Mouse (Mus musculus) cerebellum, postnatal 10 days (tissue): ENCODE data around the gene Mypop.

ENCODE experiments used
- DNase-seq, 2 experiments: peaks; one replicate each; pipeline ENCODE4 v3.0.0; 2021; ENCODE audit warnings: mixed read lengths in 2 of 2

The Mypop gene

GRCm38 (mm10) chr7:19022189-19022958 is 31.3 kb downstream of the Mypop start:
- peak in 1 of 2 experiments; percentile 40 for DNase-seq

DNA sequence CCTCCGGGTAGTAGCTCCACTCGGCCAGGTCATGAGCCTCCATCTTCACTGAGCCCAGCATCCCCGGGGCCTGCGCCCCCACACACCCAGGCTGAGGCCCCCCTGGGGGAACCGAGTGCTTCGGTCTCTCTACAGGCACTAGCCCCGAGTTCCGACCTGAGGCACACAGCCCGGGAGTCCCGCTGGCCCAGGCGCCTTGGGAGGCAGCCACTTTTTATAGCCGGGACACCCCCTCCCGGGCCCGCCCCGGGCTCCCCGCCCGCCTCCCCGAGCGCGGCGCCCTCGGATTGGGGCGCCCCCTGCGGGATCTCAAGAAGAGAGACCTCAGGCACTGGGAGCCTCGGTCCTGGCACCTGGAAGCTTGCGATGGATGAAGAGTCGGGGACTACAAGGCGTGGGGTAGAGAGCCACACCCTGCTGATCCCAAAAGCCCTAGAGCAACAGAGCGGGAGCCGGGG is 32.3 kb downstream of the Mypop start, which contains the start of gene Foxa3:
Foxa3 (minus strand) TSS at position 182 of the 458 bp plus-strand sequence.
- DNase-seq, result peak; percentile 53 to 59

DNA sequence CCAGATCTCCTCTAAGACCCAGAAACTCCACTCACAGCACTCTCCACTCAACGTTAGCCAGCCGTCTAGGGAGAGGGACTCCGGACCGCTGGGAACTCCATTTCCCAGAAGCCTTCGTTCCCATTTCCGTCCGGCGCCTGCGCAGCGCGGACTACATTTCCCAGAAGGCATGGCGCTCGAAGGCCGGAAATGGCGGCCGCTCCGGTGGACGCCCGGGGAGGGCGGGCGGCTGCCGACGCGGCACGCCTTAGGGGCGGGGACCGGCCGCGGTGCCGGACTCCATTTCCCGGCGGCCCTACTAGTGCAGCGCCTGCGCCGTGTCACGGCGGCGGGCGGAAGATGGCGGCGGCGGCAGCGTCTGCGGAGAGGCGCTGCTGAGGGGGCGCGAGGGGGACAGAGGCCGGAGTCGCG is 33.1 kb downstream of the Mypop start, which contains the start of gene Sympk:
Sympk (plus strand) TSS at position 282 of the 411 bp plus-strand sequence.
- peak; percentile 96 to 98 for DNase-seq

DNA sequence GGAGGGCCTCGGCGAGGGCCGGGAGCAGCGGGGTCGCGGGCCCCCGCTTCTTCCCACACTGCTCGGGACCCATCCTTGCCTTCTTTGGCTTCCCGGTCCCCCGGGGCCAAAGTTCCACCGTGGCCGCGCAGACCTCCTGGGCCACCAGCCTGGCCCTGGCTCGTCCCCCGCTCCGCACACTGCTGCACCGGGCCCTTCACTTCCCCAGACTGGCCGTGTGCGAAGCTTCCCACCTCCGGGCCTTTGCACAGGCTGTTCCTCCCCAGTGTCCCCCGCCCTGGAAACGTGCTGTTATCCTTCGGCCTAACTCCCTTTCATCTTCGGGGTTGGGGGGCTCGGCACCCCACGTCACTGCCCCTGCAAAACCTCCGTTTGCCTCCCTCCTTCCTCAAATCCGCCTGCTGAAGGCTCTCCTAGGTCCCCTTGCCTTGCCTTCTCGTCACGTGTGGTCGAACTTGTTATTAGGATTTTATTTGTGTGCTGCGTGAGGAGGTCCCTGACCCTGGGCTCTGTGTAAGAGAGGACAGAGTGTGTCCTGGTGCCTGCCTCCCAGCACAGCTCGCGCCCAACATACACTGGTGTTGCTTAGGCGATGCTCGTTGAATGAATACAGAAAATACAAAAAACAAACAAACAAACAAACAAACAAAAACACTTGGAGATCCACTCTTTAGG is 33.7 kb downstream of the Mypop start:
- no peak for DNase-seq

DNA sequence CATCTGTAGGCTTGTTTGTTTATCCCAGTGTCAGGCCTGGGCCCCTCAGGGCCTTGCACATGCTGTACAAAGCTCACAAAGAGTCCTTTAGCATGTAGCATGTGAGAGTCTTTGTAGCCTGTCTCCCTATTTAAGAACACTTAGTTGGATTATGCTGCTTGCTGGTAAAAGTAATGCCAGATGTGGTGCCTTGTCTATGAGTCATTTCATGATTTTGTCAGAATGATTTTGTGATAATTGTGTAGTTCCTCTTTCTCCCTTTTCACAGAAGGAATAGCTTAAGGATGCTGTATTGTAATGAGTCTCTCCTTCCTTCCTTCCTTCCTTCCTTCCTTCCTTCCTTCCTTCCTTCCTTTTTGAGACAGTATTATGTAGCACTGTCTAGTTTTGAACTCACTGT is 37.0 kb downstream of the Mypop start:
- no peak for DNase-seq

DNA sequence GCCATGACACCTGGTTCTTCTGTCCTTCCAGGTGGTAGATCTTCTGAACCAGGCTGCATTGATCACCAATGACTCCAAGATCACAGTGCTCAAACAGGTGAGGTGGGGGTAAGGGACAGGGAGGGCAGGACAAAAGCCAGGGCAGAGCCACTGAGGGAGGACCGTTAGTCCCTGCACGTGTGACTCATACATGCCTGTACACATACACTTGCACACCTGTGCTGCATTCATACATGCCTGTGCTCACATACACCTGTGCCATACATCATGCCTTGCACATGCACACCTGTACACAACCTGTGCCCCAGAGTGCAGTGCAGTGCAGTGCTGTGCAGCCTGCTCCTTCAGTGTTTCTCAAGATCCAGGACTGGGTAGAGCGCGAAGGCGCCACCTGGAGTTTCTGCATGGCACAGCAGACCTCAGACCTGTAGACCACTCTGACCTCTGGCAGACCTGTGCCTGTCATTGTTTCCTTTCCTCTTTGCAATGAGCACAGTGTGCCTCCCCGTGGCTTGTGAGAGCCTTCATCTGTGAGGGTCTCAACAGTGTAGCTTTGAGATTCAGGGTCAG is 38.1 kb downstream of the Mypop start:
- peak; percentile 73 to 79 for DNase-seq

GRCm38 (mm10) chr7:19031641-19032040 is 40.6 kb downstream of the Mypop start:
- no peak for DNase-seq

- DNase-seq, result no peak
Observed at GRCm38 (mm10) chr7:19044616-19045015, 53.6 kb downstream of the Mypop start.

DNA sequence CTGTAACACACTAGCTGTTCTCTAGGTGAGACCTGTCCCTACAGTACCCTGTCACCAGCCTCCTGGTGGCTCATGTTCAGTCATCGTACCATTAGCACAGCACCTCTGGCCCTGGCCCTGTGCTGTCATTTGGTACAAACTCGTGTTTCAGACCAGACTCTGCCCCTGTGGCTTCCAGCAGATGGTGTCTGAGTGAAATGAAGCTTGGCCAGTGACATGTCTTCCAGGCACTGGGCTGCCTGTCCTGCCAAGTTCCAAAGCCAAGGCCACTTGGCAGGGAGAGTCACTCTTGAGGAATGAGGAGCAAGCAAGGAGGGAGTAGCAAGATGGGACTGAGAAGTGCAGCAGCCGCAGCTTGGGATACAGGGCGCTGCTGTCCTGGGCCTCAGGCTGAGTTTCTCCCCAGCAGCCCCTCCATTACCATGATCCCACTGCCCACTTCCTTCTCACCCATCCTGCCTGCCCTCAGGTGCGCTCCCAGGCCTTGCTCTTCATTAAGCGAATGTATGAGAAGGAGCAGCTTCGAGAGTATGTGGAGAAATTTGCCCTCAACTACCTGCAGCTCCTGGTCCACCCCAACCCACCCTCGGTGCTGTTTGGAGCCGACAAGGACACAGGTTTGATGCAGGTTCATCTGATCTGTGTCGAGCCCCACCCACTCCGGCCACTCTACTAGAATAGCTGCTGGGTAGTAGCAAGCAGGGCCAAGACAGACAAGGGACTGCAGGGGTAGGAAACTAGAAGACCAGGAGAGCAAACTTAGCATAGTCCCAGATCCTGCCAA is 55.4 kb downstream of the Mypop start:
- DNase-seq, result peak; percentile 91 to 93

DNA sequence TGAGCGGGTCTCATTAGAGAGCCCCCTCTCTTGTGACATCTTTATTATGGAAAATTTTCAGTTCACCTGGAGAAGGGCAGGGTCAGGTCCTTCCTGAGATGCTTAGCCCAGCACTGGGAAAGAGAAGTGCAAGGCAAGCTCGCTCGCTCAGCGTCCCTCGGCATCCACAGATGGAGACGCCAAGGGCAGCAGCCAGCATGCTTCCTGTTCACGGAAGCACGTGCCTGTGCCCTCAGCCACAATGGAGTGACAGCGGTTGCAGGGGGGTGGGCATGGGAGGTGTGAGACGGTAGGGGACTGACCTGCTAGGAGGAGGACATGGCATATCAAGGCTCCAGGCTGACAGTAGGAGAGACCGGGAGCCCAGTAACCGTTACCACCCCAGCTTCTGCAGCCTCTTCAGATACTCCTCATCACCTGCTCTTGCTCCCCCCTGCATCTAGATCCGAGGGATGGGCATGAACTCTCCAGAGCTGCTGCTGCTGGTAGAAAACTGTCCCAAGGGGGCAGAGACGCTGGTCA is 57.0 kb downstream of the Mypop start:
- peak in 1 of 2 experiments; percentile 20 for DNase-seq

- no peak for DNase-seq
Observed at GRCm38 (mm10) chr7:19049252-19049651, 58.2 kb downstream of the Mypop start.

GRCm38 (mm10) chr7:19050172-19050571 is 59.1 kb downstream of the Mypop start:
- peak; percentile 52 to 62 for DNase-seq

- DNase-seq, result no peak
Observed at GRCm38 (mm10) chr7:19051161-19051560, 60.1 kb downstream of the Mypop start.
